Mouse (Mus musculus): ENCODE measurements around the gene Adap1. TPM values are rescaled to one million over a fixed set of nuclear protein-coding genes. Genes with fewer than 3 reads are reported as not detected.

Adap1 gene
- total RNA-seq (2023): 4.5 TPM

GRCm38 (mm10) chr5:139325395-139325966, at the start of gene Adap1:
Gene Adap1, minus strand, starts transcription at chr5:139325622.

GRCm38 (mm10) chr5:139352317-139352716, 26.9 kb upstream of the Adap1 start, which contains the start of gene Cyp2w1:
Gene Cyp2w1, plus strand, starts transcription at chr5:139352617.

GRCm38 (mm10) chr5:139351134-139351533, 25.7 kb upstream of the Adap1 start, which contains the start of gene Cox19:
Gene Cox19, minus strand, starts transcription at chr5:139351418.

GRCm38 (mm10) chr5:139252081-139252909, 73.1 kb downstream of the Adap1 start, which contains the start of gene Get4:
Gene Get4, plus strand, starts transcription at chr5:139252324.

Other genes with a start within 250 kb of the Adap1 start
- gene Prkar1b, start 175.6 kb downstream of the Adap1 start, total RNA-seq (2023): 2.5 TPM
- 21.3 TPM for gene Dnaaf5, start 175.4 kb downstream of the Adap1 start, total RNA-seq (2023)
- 68.1 TPM for gene Sun1, start 125.0 kb downstream of the Adap1 start, total RNA-seq (2023)
- gene Get4, start 73.3 kb downstream of the Adap1 start, total RNA-seq (2023): 46.0 TPM
- gene Cox19, start 25.8 kb upstream of the Adap1 start, total RNA-seq (2023): 20.9 TPM
- not detected for gene Cyp2w1, start 27.0 kb upstream of the Adap1 start, total RNA-seq (2023)
- 27.5 TPM for gene Gpr146, start 52.1 kb upstream of the Adap1 start, total RNA-seq (2023)
- gene C130050O18Rik, start 79.7 kb upstream of the Adap1 start, total RNA-seq (2023): 0.47 TPM
- gene Gper1, start 97.5 kb upstream of the Adap1 start, total RNA-seq (2023): not detected
- gene 3110082I17Rik, start 134.9 kb upstream of the Adap1 start, total RNA-seq (2023): 3.4 TPM
- 120 TPM for gene Zfand2a, start 158.9 kb upstream of the Adap1 start, total RNA-seq (2023)
- gene Uncx, start 217.9 kb upstream of the Adap1 start, total RNA-seq (2023): not detected

Data from CD4-positive naive resting alpha-beta T cell, adult 57 days (primary cell).